Mouse (Mus musculus) hindbrain, embryonic 13.5 days (tissue): ENCODE measurements around the gene Ggt6. TPM values are rescaled to one million over a fixed set of nuclear protein-coding genes. Genes with fewer than 3 reads are reported as not detected.

Experiments used
- ATAC-seq: fragments of 200-750 bp; cut with Nextera tagmentation; 2 replicates; pipeline ENCODE4 v1.8.0; 2017; ENCODE audit warnings: moderate TSS enrichment; ENCODE audit not compliant: low FRiP score
- H3K27ac ChIP-seq: fragments of 300-500 bp; sonication (generic); 2 replicates; pipeline ENCODE4 v1.5.1; 2015; ENCODE audit warnings: inconsistent platforms, mild to moderate bottlenecking, moderate library complexity
- H3K27me3 ChIP-seq: fragments of 300-500 bp; sonication (generic); 2 replicates; pipeline ENCODE4 v1.6.1; 2015; ENCODE audit warnings: mild to moderate bottlenecking, inconsistent platforms
- H3K36me3 ChIP-seq: fragments of 300-500 bp; sonication (generic); 2 replicates; pipeline ENCODE4 v1.6.1; 2015; ENCODE audit warnings: mild to moderate bottlenecking, inconsistent platforms
- H3K4me1 ChIP-seq: fragments of 300-500 bp; sonication (generic); replicated peaks from 2 replicates; pipeline ENCODE4 v1.6.1; 2015; ENCODE audit warnings: inconsistent platforms
- H3K4me2 ChIP-seq: fragments of 300-500 bp; sonication (generic); 2 replicates; pipeline ENCODE4 v1.6.1; 2015; ENCODE audit warnings: inconsistent platforms, mild to moderate bottlenecking, moderate library complexity
- H3K4me3 ChIP-seq: fragments of 300-500 bp; sonication (generic); 2 replicates; pipeline ENCODE4 v1.5.1; 2015; ENCODE audit warnings: mild to moderate bottlenecking, inconsistent platforms
- H3K9ac ChIP-seq: fragments of 300-500 bp; sonication (generic); 2 replicates; pipeline ENCODE4 v1.6.1; 2015; ENCODE audit warnings: mild to moderate bottlenecking, inconsistent platforms
- H3K9me3 ChIP-seq: fragments of 300-500 bp; sonication (generic); 2 replicates; pipeline ENCODE4 v1.6.1; 2016; ENCODE audit warnings: inconsistent platforms
- WGBS: fragments of 180-500 bp; shearing (Covaris S2); methylation state at CpG from one replicate; pipeline ENCODE4 v1.1.7; 2015; 5-methylcytosine and 5-hydroxymethylcytosine counted together
- microRNA-seq: library from miRNA; unstranded; fragments of <30 nt; microRNA quantifications from one replicate; pipeline ENCODE4, GENCODE M21; 2016
- polyA plus RNA-seq: library from polyadenylated mRNA; unstranded; fragments of >200 nt; fragmentation: Nextera tagmentation; extraction: Ambion mirVana; gene quantifications from 2 replicates; pipeline ENCODE4 v1.2.1, GENCODE M21; 2015

Ggt6 gene
- polyA plus RNA-seq, 1 experiment from 2014 or later, result not detected

DNA sequence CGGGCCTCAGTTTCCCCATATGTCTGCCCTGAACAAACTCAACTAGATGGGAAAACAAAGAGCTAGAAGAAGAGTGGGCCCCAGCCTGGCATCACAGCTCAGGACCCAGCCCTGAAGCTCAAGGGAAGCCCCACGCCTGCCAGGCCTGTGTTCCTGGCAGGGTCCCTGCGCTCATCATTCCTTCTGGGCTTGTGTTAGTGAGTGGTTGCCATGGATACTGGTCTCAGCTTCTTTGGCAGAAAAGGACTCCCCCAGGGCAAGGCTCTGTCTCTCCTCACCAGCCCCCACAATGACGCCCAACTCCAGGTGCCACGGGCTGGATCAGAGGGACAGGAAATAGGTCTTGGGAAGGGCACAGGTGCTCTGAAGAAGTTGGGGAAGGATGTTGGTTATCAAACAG, 49.8 kb downstream of the Ggt6 start:
- H3K27ac ChIP-seq, result peak overlapping the region; percentile 46; the same call in 1 of the 2 replicates
- H3K9ac ChIP-seq, result no peak overlapping the region
- H3K4me3 ChIP-seq, result no peak overlapping the region
- ATAC-seq, result no peak
- 0 out of 2 replicates have a peak, but pooled peaks cover 6% of the 10 kb centered on the region for H3K27me3 ChIP-seq
- H3K36me3 ChIP-seq, result no peaks in the 10 kb centered on the region
- WGBS, result 39% methylated on average over 5 of the region's 5 CpGs
- no peaks in the 10 kb centered on the region for H3K9me3 ChIP-seq
- H3K4me1 ChIP-seq, result peaks cover 64% of the 10 kb centered on the region
- no peak overlapping the region for H3K4me2 ChIP-seq

GRCm38 (mm10) chr11:72485960-72486359, 50.6 kb downstream of the Ggt6 start:
- 73% methylated on average over 11 of the region's 11 CpGs for WGBS
- ATAC-seq, result no peak
- Histone ChIP-seq H3K4me3 (no peak overlapping the region), H3K36me3 (no peaks in the 10 kb centered on the region), H3K9me3 (no peaks in the 10 kb centered on the region), H3K4me2 (peak overlapping the region; percentile 8; the same call in 1 of the 2 replicates), H3K4me1 (peaks cover 66% of the 10 kb centered on the region), H3K27ac (no peak overlapping the region), H3K27me3 (0 out of 2 replicates have a peak, but pooled peaks cover 6% of the 10 kb centered on the region), H3K9ac (no peak overlapping the region)

- H3K4me1 ChIP-seq, result peaks cover 55% of the 10 kb centered on the region
- H3K9ac ChIP-seq, result peak overlapping the region; percentile 95
- H3K9me3 ChIP-seq, result no peaks in the 10 kb centered on the region
- peak overlapping the region; percentile 76 for H3K4me2 ChIP-seq
- peak overlapping the region; percentile 76 for H3K4me3 ChIP-seq
- H3K27me3 ChIP-seq, result 0 out of 2 replicates have a peak, but pooled peaks cover 11% of the 10 kb centered on the region
- H3K27ac ChIP-seq, result peak overlapping the region; percentile 95
- ATAC-seq, result no peak
- 55% methylated on average over 5 of the region's 5 CpGs for WGBS
- no peaks in the 10 kb centered on the region for H3K36me3 ChIP-seq
These were observed 51.8 kb downstream of the Ggt6 start for GRCm38 (mm10) chr11:72487171-72487570.

DNA sequence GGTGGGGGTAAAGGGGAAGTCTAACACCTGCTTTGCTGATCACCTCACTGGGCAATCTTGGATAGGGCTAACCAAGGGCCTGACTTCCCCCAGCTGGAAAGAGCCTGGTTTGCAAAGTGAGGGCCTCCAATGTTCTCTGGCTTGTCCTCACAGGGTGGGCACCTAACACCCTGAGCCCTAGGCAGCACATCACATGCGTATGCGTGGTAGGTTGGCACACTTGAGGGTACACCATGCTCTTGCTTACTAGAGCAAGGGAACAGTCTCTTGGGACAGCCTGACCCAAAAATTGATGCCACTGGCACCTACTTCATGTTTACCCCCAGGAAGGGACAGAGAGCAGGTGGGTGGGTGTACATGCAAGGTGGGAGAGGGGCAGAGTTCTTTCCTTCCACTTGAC, 52.4 kb downstream of the Ggt6 start:
- H3K4me2 ChIP-seq, result peak overlapping the region; percentile 76
- peak overlapping the region; percentile 76 for H3K4me3 ChIP-seq
- H3K27ac ChIP-seq, result peak overlapping the region; percentile 95
- H3K9ac ChIP-seq, result peak overlapping the region; percentile 95
- ATAC-seq, result no peak
- no peaks in the 10 kb centered on the region for H3K9me3 ChIP-seq
- peaks cover 50% of the 10 kb centered on the region for H3K4me1 ChIP-seq
- WGBS, result 83% methylated on average over 2 of the region's 2 CpGs
- H3K36me3 ChIP-seq, result no peaks in the 10 kb centered on the region
- H3K27me3 ChIP-seq, result 0 out of 2 replicates have a peak, but pooled peaks cover 11% of the 10 kb centered on the region

Small RNA genes within 50 kb of the gene (microRNA-seq; reads per million reads assigned to microRNA genes)
- gene Mir6338, result not detected

Other genes starting within 250 kb of the Ggt6 start
- 1.3 and 1.5 TPM in 2 replicates for gene Gm43951, start 228.7 kb upstream of the Ggt6 start, polyA plus RNA-seq
- 26.3 and 28.4 TPM in 2 replicates for gene 4933427D14Rik, start 228.1 kb upstream of the Ggt6 start, polyA plus RNA-seq
- 160 and 166 TPM in 2 replicates for gene Txndc17, start 228.0 kb upstream of the Ggt6 start, polyA plus RNA-seq
- 62.5 and 67.2 TPM in 2 replicates for gene Med31, start 219.9 kb upstream of the Ggt6 start, polyA plus RNA-seq
- gene Slc13a5, start 168.3 kb upstream of the Ggt6 start, polyA plus RNA-seq, result 1.4 and 1.5 TPM in 2 replicates
- 1.8 and 2.0 TPM in 2 replicates for gene Xaf1, start 133.9 kb upstream of the Ggt6 start, polyA plus RNA-seq
- gene Fbxo39, start 121.1 kb upstream of the Ggt6 start, polyA plus RNA-seq, result not detected in 2 replicates
- gene Tekt1, start 73.1 kb upstream of the Ggt6 start, polyA plus RNA-seq, result 7.5 and 9.3 TPM in 2 replicates
- 6.2 and 6.4 TPM in 2 replicates for gene Smtnl2, start 23.8 kb upstream of the Ggt6 start, polyA plus RNA-seq
- 74.5 and 79.9 TPM in 2 replicates for gene Mybbp1a, start 5.8 kb downstream of the Ggt6 start, polyA plus RNA-seq
- 8.4 and 9.7 TPM in 2 replicates for gene Spns2, start 54.4 kb downstream of the Ggt6 start, polyA plus RNA-seq
- 0.10 and 0.16 TPM in 2 replicates for gene Spns3, start 115.0 kb downstream of the Ggt6 start, polyA plus RNA-seq
- 107 and 112 TPM in 2 replicates for gene Ube2g1, start 171.8 kb downstream of the Ggt6 start, polyA plus RNA-seq